Mouse (Mus musculus) lung, embryonic 14.5 days (tissue): ENCODE results near the gene Ppp1r13b. TPM values are rescaled to one million over a fixed set of nuclear protein-coding genes. Genes with fewer than 3 reads are reported as not detected.
A peak's percentile ranks its signal among the peaks of the same experiment; 100 is the strongest.

ENCODE experiments used
- ATAC-seq: fragments of 200-750 bp; cut with Nextera tagmentation; 2 replicates; pipeline ENCODE4 v1.8.0; 2017; ENCODE audit warnings: mild to moderate bottlenecking, moderate TSS enrichment, moderate library complexity; ENCODE audit not compliant: insufficient read depth
- DNase-seq: peaks from one replicate; pipeline ENCODE4 v3.0.0-alpha.2; 2015
- H3K27ac ChIP-seq: fragments of 300-500 bp; sonication (generic); 2 replicates; pipeline ENCODE4 v1.5.1; 2014; ENCODE audit warnings: low read depth, mild to moderate bottlenecking, moderate library complexity
- H3K27me3 ChIP-seq: fragments of 300-500 bp; sonication (generic); 2 replicates; pipeline ENCODE4 v1.6.1; 2014; ENCODE audit warnings: low read length, control low read depth; ENCODE audit not compliant: insufficient read depth
- H3K36me3 ChIP-seq: fragments of 300-500 bp; sonication (generic); 2 replicates; pipeline ENCODE4 v1.6.1; 2014; ENCODE audit warnings: control low read depth; ENCODE audit not compliant: insufficient read depth
- H3K4me1 ChIP-seq: fragments of 300-500 bp; sonication (generic); 2 replicates; pipeline ENCODE4 v1.6.1; 2014; ENCODE audit warnings: antibody characterized with exemption, control low read depth; ENCODE audit not compliant: insufficient read depth
- H3K4me2 ChIP-seq: fragments of 300-500 bp; sonication (generic); 2 replicates; pipeline ENCODE4 v1.6.1; 2014; ENCODE audit warnings: mild to moderate bottlenecking
- H3K4me3 ChIP-seq: fragments of 300-500 bp; sonication (generic); 2 replicates; pipeline ENCODE4 v1.5.1; 2014; ENCODE audit warnings: low read depth, low read length
- H3K9ac ChIP-seq: fragments of 300-500 bp; sonication (generic); 2 replicates; pipeline ENCODE4 v1.6.1; 2014
- H3K9me3 ChIP-seq: fragments of 300-500 bp; sonication (generic); 2 replicates; pipeline ENCODE4 v1.6.1; 2016; ENCODE audit warnings: low read depth, low read length, control low read depth
- CTCF ChIP-seq: IDR thresholded peaks from 2 replicates; pipeline ENCODE4 v1.5.1; 2016; ENCODE audit warnings: antibody characterized with exemption, low read depth
- WGBS: fragments of 180-500 bp; shearing (Covaris S2); extraction: QIAGEN DNeasy Blood & Tissue Kit; methylation state at CpG from one replicate; pipeline ENCODE4 v1.1.7; 2014; 5-methylcytosine and 5-hydroxymethylcytosine counted together
- polyA plus RNA-seq: library from polyadenylated mRNA; unstranded; fragments of >200 nt; fragmentation: Nextera tagmentation; extraction: Ambion mirVana; gene quantifications from 2 replicates; pipeline ENCODE4 v1.2.1, GENCODE M21; 2014

Ppp1r13b gene
- polyA plus RNA-seq, 1 experiment from 2014 or later, result 29.0 TPM

DNA sequence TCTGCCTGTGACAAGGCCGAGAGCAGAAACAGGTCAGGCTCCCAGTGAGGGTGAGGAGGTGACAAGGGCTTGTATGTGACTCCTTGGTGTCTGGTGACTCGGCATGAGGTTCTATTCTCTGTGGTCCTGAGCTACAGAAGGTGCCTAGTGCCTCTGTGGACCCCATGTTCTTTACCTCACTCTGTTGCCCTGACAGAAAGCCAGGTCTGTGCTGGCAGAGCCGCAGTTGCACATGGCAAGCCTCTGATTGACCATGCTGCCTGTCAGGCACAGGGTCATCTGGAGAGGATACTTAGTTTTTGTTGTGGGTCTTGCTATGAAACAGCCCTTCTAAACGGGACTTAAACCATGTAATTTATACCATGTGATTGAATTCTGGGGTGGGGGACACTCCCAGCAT lies 86.0 kb downstream of the Ppp1r13b start:
- Histone ChIP-seq H3K9me3 (no peaks in the 10 kb centered on the region), H3K27me3 (no peaks in the 10 kb centered on the region), H3K27ac (no peak overlapping the region), H3K9ac (no peak overlapping the region), H3K4me3 (no peak overlapping the region), H3K36me3 (peaks cover 48% of the 10 kb centered on the region), H3K4me1 (0 out of 2 replicates have a peak, but pooled peaks cover 3% of the 10 kb centered on the region), H3K4me2 (no peak overlapping the region)
- ATAC-seq (no peak), DNase-seq (no peak)
- no peak for TF ChIP-seq CTCF
- WGBS, result 73% methylated on average over 4 of the region's 4 CpGs

DNA sequence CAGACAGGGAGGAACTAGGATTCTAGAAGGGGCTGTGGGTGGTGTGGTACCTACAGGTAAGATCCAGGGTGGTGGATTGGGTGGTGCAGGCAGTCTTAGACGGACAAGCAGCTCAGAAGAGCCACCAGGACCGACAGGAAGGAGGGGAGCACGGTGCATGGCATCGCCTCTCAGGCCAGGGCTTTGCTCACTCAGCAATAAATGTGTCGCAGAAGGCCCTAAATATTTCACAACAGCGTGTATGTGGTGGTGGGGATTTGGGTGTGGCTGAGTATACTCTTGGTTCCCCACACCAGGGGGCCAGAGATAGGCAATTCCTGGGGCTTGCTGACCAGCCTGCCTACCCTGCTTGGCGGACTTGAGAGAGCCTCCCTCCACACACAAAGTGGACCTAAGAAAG lies 87.2 kb downstream of the Ppp1r13b start:
- Histone ChIP-seq H3K4me1 (peaks cover 10% of the 10 kb centered on the region), H3K4me3 (no peak overlapping the region), H3K9ac (no peak overlapping the region), H3K27ac (no peak overlapping the region), H3K27me3 (no peaks in the 10 kb centered on the region), H3K36me3 (peaks cover 35% of the 10 kb centered on the region), H3K9me3 (no peaks in the 10 kb centered on the region), H3K4me2 (no peak overlapping the region)
- DNase-seq (no peak), ATAC-seq (no peak)
- no peak for TF ChIP-seq CTCF
- 87% methylated on average over 7 of the region's 7 CpGs for WGBS

DNA sequence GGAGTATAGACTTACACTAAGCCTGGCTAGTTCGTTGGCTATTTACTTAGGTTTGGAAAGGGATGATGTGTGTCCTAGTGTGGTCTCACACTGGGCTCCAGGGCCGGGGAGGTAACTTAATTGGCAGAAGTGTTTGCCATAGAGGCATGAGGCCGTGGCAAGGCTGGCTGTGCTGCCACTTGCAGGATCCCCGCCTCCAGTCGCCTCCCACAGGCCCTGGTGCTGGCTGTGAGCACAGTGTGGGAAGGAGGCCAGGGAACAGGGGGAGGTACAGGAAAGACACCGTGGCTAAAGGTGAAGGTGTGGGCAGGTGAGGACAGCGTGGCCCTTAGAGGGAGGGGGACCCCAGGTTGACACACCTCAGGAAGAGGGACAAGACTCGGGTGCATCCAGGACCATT lies 88.0 kb downstream of the Ppp1r13b start:
- no peak overlapping the region for H3K4me2 ChIP-seq
- H3K9me3 ChIP-seq, result no peaks in the 10 kb centered on the region
- ATAC-seq, result no peak
- peaks cover 17% of the 10 kb centered on the region for H3K4me1 ChIP-seq
- H3K27ac ChIP-seq, result no peak overlapping the region
- no peak overlapping the region for H3K9ac ChIP-seq
- H3K36me3 ChIP-seq, result peaks cover 28% of the 10 kb centered on the region
- H3K27me3 ChIP-seq, result no peaks in the 10 kb centered on the region
- H3K4me3 ChIP-seq, result no peak overlapping the region
- no peak for DNase-seq
- 72% methylated on average over 8 of the region's 8 CpGs for WGBS
- no peak for TF ChIP-seq CTCF

DNA sequence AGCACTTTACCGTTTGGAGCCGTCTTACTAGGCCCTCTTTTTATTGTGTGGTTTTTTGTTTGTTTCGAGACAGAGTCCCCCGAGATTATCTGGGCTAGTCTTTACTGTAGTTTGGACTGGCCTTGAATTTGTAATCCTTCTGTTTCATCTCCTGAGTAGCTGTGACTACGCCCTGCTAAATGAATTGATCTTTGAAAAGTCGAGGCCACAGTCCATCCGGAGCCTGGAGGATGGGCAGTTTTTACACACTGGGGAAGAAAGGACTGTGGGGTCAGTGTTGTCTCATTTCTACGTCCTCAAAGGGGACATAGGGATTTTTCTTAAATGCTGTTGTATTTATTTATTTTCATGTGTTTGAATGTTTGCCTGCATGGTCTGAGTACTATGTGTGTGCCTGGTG lies 89.9 kb downstream of the Ppp1r13b start:
- DNase-seq (no peak), ATAC-seq (no peak)
- H3K27ac ChIP-seq, result no peak overlapping the region
- H3K27me3 ChIP-seq, result no peaks in the 10 kb centered on the region
- peaks cover 19% of the 10 kb centered on the region for H3K4me1 ChIP-seq
- no peak overlapping the region for H3K4me2 ChIP-seq
- TF ChIP-seq CTCF, result no peak
- H3K4me3 ChIP-seq, result no peak overlapping the region
- H3K9me3 ChIP-seq, result no peaks in the 10 kb centered on the region
- no peak overlapping the region for H3K9ac ChIP-seq
- H3K36me3 ChIP-seq, result peaks cover 8% of the 10 kb centered on the region
- WGBS, result 85% methylated on average over 8 of the region's 8 CpGs

DNA sequence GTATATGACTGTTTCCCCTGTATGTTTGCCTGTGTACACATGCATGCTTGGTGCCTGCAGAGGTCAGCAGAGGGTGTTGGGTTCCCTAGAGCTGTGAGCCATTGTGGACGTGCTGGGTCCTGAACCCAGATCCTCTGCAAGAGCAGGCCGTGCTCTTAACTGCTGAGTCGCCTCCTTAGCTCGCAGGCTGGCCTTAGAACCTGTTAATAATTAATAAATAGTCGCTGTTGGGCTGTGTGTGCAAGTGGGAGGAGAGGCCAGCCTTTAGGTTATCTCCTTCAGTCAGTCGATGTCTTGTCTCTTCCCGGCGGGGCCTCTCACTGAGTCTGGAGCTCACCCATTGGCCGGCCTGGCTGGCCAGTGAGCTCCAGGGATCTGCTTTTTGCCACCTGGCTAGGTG lies 90.9 kb downstream of the Ppp1r13b start:
- Histone ChIP-seq H3K9me3 (no peaks in the 10 kb centered on the region), H3K27me3 (no peaks in the 10 kb centered on the region), H3K4me3 (no peak overlapping the region), H3K4me1 (peaks cover 24% of the 10 kb centered on the region), H3K4me2 (peak overlapping the region; percentile 73), H3K27ac (no peak overlapping the region), H3K36me3 (peaks cover 6% of the 10 kb centered on the region), H3K9ac (peak overlapping the region; percentile 5; the same call in 1 of the 2 replicates)
- ATAC-seq, result no peak
- DNase-seq, result peak; percentile 15
- no peak for TF ChIP-seq CTCF
- WGBS, result 44% methylated on average over 9 of the region's 9 CpGs

DNA sequence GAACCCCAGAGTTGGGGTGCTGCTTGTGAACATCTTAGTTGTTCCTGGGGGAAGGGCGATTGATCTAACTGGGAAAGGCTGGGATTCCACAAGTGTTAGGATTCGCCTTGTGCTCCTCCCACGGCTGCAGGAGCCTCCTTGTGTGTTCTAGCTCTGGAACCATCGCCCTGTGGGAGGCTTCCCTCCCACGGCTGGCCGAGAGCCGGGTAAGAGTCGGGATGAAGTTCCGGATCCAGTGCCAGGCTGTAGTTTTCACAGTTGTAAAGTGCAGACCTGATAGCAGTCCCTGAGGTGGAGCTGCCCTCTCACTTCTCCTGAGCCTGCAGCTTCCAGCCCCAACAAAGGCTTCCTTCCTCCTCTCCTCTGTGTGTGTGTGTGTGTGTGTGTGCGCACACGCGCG lies 91.4 kb downstream of the Ppp1r13b start:
- ATAC-seq (no peak), DNase-seq (peak; percentile 38)
- Histone ChIP-seq H3K27ac (no peak overlapping the region), H3K36me3 (peaks cover 6% of the 10 kb centered on the region), H3K27me3 (no peaks in the 10 kb centered on the region), H3K9ac (peak overlapping the region; percentile 5; the same call in 1 of the 2 replicates), H3K4me1 (peaks cover 24% of the 10 kb centered on the region), H3K9me3 (no peaks in the 10 kb centered on the region), H3K4me2 (peak overlapping the region; percentile 73), H3K4me3 (no peak overlapping the region)
- TF ChIP-seq CTCF, result no peak
- 48% methylated on average over 13 of the region's 13 CpGs for WGBS

DNA sequence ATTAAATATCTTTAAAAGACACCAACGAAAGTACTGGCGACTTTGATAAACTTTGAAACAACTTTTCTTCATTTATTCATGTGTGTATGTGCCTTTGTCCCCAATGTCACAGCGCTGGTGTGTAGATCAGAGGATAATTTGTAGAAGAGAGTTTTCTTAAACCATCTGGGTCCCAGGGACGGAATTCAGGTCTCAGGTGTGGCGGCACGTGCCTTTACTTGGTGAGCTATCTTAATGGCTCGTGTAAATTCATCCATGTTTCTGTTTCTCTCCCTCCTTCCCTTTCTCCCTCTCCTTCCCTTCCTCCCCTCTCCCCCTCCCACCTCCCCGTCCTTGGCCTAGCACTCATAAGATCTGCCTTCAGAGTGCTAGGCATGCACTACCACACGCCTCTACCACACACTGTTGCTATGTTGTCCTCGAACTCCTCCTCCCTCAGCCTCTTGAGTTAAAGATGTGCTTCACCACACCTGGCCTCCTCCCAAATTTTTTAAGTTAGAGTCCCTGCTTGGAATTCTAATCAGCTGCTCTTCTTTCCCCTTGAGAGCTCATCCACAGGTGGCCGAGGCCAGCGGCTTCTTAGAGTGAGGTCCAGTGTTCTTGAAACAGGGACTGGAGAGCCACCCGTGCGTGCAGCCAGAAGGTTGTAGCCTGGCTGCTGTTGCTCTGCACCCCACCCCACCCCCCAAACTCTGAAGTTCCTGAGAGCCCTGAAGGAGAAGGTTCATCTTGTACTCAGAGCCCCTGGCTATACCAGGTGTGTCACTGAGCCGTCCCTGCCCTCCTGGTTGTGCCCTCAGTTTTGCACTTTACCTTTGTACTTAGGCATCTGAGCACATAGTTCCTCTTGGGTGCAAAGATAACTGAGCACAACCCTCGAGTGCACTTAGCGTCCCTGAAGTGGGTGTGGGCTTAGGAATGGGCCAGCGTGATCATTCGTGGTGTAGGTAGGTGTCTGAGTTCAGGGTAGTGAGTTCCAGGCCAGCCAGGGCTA lies 92.8 kb downstream of the Ppp1r13b start:
- Histone ChIP-seq H3K27ac (peak overlapping the region; percentile 95), H3K9ac (peak overlapping the region; percentile 77), H3K4me1 (peaks cover 24% of the 10 kb centered on the region), H3K36me3 (0 out of 2 replicates have a peak, but pooled peaks cover 2% of the 10 kb centered on the region), H3K27me3 (no peaks in the 10 kb centered on the region), H3K4me3 (peak overlapping the region; percentile 76), H3K4me2 (peak overlapping the region; percentile 73), H3K9me3 (no peaks in the 10 kb centered on the region)
- no peak for TF ChIP-seq CTCF
- DNase-seq (peak; percentile 22), ATAC-seq (no peak)
- 19% methylated on average over 19 of the region's 19 CpGs for WGBS
